Mouse (Mus musculus) left cerebral cortex, adult 2 months (tissue): ENCODE data around the gene Bpifa1. TPM values are rescaled to one million over a fixed set of nuclear protein-coding genes. Genes with fewer than 3 reads are reported as not detected.

Experiments
- DNase-seq, 2 experiments: peaks; one replicate each; pipeline ENCODE4 v3.0.0; 2021 to 2022; ENCODE audit warnings: low spot score in 2 of 2, mixed read lengths in 1 of 2; ENCODE audit errors: extremely low spot score in 1 of 2
- H3K27ac ChIP-seq: fragments of 200-600 bp; 2 replicates; pipeline ENCODE4 v1.8.1; 2022
- H3K4me3 ChIP-seq: fragments of 200-600 bp; 2 replicates; pipeline ENCODE4 v1.8.1; 2022
- CTCF ChIP-seq: fragments of 200-600 bp; IDR thresholded peaks from 2 replicates; pipeline ENCODE4 v1.8.1; 2022; ENCODE audit warnings: antibody characterized with exemption, mild to moderate bottlenecking, moderate library complexity
- intact Hi-C: fragments of 180-260 bp; cut with DNase I; formaldehyde crosslinking; loops from one replicate; pipeline ENCODE4 v1.15.1; 2025
- total RNA-seq, 2 experiments: library from RNA; stranded (reverse); gene quantifications; 2 replicates each; pipeline ENCODE4 v1.2.3; 2021

Bpifa1 gene
- total RNA-seq, 2 experiments from 2014 or later, result not detected

DNA sequence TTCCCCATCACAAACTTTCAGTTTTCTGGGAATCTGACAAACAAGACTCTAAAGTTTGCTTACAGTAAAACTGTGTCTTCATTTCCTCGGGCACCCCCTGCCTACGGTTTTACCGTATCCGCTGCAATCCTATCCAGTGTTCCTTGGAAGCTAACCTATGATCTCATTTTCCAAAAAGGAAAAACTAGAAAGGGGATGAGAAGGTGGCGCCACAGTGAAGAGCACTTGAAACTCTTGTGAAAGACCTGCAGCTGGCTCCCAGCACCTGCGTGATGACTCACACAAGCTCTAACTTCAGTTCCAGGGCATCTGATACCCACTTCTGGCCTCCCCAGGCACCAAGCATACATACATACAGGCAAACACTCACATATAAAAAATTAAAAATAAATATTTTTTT lies 42.6 kb downstream of the Bpifa1 start:
- DNase-seq, result no peak
- no peak for TF ChIP-seq CTCF
- H3K27ac ChIP-seq, result peak overlapping the region; percentile 10; the same call in 1 of the 2 replicates
- intact Hi-C loops, result no loop called here
- no peak overlapping the region for H3K4me3 ChIP-seq

DNA sequence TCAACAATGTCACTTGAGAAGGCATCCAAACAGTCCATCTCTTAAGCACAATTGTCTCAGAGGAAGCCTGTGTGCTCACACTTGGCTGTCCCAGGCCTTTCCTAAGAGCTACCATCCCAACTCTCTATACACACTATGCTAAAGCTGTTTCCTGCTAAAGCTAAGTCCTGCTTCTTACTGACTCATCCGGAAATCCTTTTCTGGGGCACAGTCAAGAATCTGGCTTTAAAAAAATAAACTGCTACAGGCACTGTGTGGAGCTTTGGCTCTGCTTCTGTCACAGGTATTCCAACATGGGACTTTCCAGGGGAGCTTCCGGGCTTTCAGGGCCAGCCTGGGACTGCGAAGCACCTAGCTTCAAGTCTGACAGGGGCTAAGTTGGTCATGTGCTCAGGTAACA lies 43.1 kb downstream of the Bpifa1 start:
- Histone ChIP-seq H3K4me3 (no peak overlapping the region), H3K27ac (peak overlapping the region; percentile 10; the same call in 1 of the 2 replicates)
- TF ChIP-seq CTCF, result no peak
- no peak for DNase-seq
- intact Hi-C loops, result no loop called here

DNA sequence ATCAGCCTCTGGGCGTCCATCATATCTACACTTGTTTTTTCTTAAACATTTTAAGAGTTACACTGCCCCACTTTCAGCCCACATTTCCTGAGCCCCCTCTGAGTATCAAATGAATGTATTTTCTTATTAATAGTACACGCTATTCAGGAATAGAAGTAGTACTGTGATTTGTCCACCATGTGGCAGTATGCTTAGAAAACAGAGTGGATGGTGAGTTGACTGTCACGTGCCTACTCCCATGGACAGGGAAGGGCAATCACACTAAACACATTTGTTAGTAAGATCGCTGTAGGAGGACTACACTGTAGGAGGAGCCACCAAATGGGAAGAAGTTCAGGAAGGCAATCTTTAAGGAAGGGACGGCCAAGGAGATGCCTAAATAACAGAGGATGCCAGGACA lies 44.8 kb downstream of the Bpifa1 start:
- no peak overlapping the region for H3K4me3 ChIP-seq
- DNase-seq, result no peak
- intact Hi-C loops, result no loop called here
- peak; percentile 40 for TF ChIP-seq CTCF
- no peak overlapping the region for H3K27ac ChIP-seq

- Histone ChIP-seq H3K4me3 (no peak overlapping the region), H3K27ac (no peak overlapping the region)
- TF ChIP-seq CTCF, result no peak
- intact Hi-C loops, result no loop called here
- DNase-seq, result no peak
Measured at GRCm38 (mm10) chr2:154189877-154190434, 47.3 kb downstream of the Bpifa1 start.

DNA sequence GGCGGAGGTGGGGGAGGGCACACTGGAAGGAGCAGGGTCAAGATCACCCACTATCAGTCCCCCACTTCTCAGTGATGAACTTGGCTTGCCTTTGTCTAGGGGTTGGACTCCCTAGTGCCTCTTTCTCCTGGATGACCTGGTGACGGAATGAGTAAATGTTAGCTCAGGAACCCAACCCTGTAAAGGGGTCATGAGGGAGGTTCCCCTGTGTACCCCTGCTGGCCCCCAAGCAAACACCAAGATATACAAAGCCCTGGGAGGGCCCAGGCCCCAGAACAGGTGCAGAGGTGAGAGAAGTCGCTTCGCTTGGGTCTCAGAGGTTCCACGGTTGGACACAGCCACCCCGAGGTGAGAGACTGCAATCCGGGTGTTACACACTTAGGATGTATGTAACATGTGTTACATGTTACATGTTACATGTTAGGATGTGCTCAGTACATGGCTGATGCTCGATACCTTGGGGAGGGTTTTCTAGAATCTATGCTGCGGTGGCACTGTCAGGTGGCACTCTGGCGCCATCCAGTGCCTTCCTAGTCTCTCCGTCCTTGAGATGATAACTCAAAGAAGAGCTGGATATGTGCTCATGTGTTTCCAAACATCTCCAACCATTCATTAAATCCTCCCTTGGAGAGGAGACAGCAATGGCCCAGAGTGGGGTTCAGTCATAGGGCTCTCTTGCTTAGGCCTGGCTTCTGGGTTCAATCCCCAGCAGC lies 48.0 kb downstream of the Bpifa1 start, which contains the start of gene Bpifb1:
Bpifb1 (plus strand) TSS at position 273 of the 713 bp plus-strand sequence.
- DNase-seq, result no peak
- intact Hi-C loops, result no loop called here
- peak; percentile 36 for TF ChIP-seq CTCF
- H3K27ac ChIP-seq, result no peak within 1 kb of the TSS
- no peak within 1 kb of the TSS for H3K4me3 ChIP-seq

- intact Hi-C loops, result no loop called here
- DNase-seq, result no peak
- H3K27ac ChIP-seq, result no peak overlapping the region
- TF ChIP-seq CTCF, result no peak
- no peak overlapping the region for H3K4me3 ChIP-seq
Measured at GRCm38 (mm10) chr2:154192141-154192540, 49.5 kb downstream of the Bpifa1 start.

GRCm38 (mm10) chr2:154193071-154193470 lies 50.4 kb downstream of the Bpifa1 start:
- intact Hi-C loops, result no loop called here
- no peak overlapping the region for H3K27ac ChIP-seq
- no peak overlapping the region for H3K4me3 ChIP-seq
- DNase-seq, result no peak
- no peak for TF ChIP-seq CTCF

- intact Hi-C loops, result no loop called here
- Histone ChIP-seq H3K27ac (no peak overlapping the region), H3K4me3 (no peak overlapping the region)
- DNase-seq, result no peak
- no peak for TF ChIP-seq CTCF
Measured at GRCm38 (mm10) chr2:154193994-154194504, 51.4 kb downstream of the Bpifa1 start.

DNA sequence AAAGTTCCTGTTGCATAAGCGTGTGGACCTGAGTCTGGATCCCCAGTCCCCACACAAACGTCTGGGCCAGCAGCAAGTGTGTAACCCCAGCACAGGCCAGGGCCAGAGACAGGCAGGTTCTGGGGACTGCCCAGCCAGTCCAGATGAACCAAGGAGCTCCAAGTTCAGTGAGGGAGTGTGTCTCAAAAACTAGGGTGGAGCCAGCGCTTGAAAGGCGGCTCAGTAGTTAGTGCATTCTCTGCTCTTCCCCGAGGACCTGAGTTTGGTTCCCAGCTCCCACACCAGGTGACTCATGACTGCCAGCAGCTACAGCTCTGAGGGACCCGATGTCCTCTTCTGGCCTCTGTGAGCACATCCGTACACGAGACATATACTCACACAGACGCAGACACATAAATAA lies 54.4 kb downstream of the Bpifa1 start:
- intact Hi-C loops, result no loop called here
- H3K27ac ChIP-seq, result no peak overlapping the region
- H3K4me3 ChIP-seq, result no peak overlapping the region
- no peak for TF ChIP-seq CTCF
- no peak for DNase-seq

Other genes starting within 250 kb of the Bpifa1 start
- not detected for gene Bpifb6, start 242.5 kb upstream of the Bpifa1 start, total RNA-seq
- gene Bpifb3, start 224.7 kb upstream of the Bpifa1 start, total RNA-seq, result not detected
- not detected for gene Bpifb4, start 204.7 kb upstream of the Bpifa1 start, total RNA-seq
- not detected for gene Bpifa6, start 167.9 kb upstream of the Bpifa1 start, total RNA-seq
- gene Bpifa2, start 134.6 kb upstream of the Bpifa1 start, total RNA-seq, result not detected
- gene Bpifa3, start 12.5 kb upstream of the Bpifa1 start, total RNA-seq, result not detected
- gene Bpifa5, start 19.7 kb downstream of the Bpifa1 start, total RNA-seq, result not detected
- gene Bpifb1, start 47.9 kb downstream of the Bpifa1 start, total RNA-seq, result under 1 TPM in 1 of 2 experiments, not detected in 1; 0.50 TPM
- gene Bpifb5, start 80.9 kb downstream of the Bpifa1 start, total RNA-seq, result not detected
- gene Bpifb9a, start 115.0 kb downstream of the Bpifa1 start, total RNA-seq, result not detected
- not detected for gene Bpifb9b, start 164.3 kb downstream of the Bpifa1 start, total RNA-seq
- 10 to 100 TPM; 11.5 to 14.3 TPM for gene Cdk5rap1, start 230.1 kb downstream of the Bpifa1 start, total RNA-seq